Mouse (Mus musculus): ENCODE data around the gene Ksr1. TPM values are rescaled to one million over a fixed set of nuclear protein-coding genes. Genes with fewer than 3 reads are reported as not detected.

Gene Ksr1
- total and polyA plus RNA-seq, 3 experiments, result 22.5 to 73.1 (median 61.2) TPM

- TF ChIP-seq MEF2A (IDR thresholded peaks at IDR 0.05; ENCODE audit: borderline replicate concordance, low read depth, low read length), result peak; percentile 94
- no peak; the same call in 1 of the 2 replicates for TF ChIP-seq SMC3 (IDR thresholded peaks at IDR 0.05; ENCODE audit: low read depth, low read length)
- TF ChIP-seq MAX (IDR thresholded peaks at IDR 0.05; ENCODE audit: low read length), result peak; percentile 86
- 0 out of 2 replicates have a peak, but pooled peaks have one; percentile 22 for TF ChIP-seq MAFK (IDR thresholded peaks at IDR 0.05; ENCODE audit: insufficient replicate concordance, low read length)
- no peak for TF ChIP-seq USF2 (conservative IDR thresholded peaks at IDR 0.05; ENCODE audit: low read depth, low read length)
- no peak for TF ChIP-seq E2F4 (IDR thresholded peaks at IDR 0.05; ENCODE audit: insufficient replicate concordance, low read depth, low read length)
- TF ChIP-seq BHLHE40 (IDR thresholded peaks at IDR 0.05; ENCODE audit: low read depth, low read length), result peak; percentile 87
- TF ChIP-seq TCF12 (IDR thresholded peaks at IDR 0.05; ENCODE audit: low read depth, low read length), result peak; percentile 82; the same call in 1 of the 2 replicates
- no peak; the same call in 1 of the 2 replicates for TF ChIP-seq RCOR1 (conservative IDR thresholded peaks at IDR 0.05; ENCODE audit: low read depth, low read length)
- TF ChIP-seq TBP (conservative IDR thresholded peaks at IDR 0.05; ENCODE audit: low read depth, low read length), result no peak
- no peak for TF ChIP-seq RAD21 (IDR thresholded peaks at IDR 0.05; ENCODE audit: low read depth, low read length)
Observed at GRCm38 (mm10) chr11:79059850-79060249, 86.4 kb downstream of the Ksr1 start (continued).

GRCm38 (mm10) chr11:79059062-79059461 lies 87.1 kb downstream of the Ksr1 start:
- TF ChIP-seq USF1 (IDR thresholded peaks at IDR 0.05; ENCODE audit: low read depth, low read length) (no peak), EP300 (IDR thresholded peaks at IDR 0.05; ENCODE audit: low read length) (no peak), ZC3H11A (IDR thresholded peaks at IDR 0.05; ENCODE audit: low read depth, low read length) (no peak), PAX5 (IDR thresholded peaks at IDR 0.05; ENCODE audit: low read length) (no peak), RAD21 (IDR thresholded peaks at IDR 0.05; ENCODE audit: low read depth, low read length) (no peak), ETS1 (conservative IDR thresholded peaks at IDR 0.05; ENCODE audit: low read depth, low read length) (peak; percentile 30; the same call in 1 of the 2 replicates), MYC (IDR thresholded peaks at IDR 0.05; ENCODE audit: low read depth, low read length) (no peak), NELFE (IDR thresholded peaks at IDR 0.05; ENCODE audit: low read depth, low read length) (no peak), NRF1 (IDR thresholded peaks at IDR 0.05; ENCODE audit: low read depth, low read length) (no peak), JUN (IDR thresholded peaks at IDR 0.05; ENCODE audit: insufficient read depth, low read depth, low read length) (no peak), CTCF (conservative IDR thresholded peaks at IDR 0.05 in 1 of 2, IDR thresholded peaks at IDR 0.05 in 1 of 2; ENCODE audit: low read depth in 2 of 2, low read length in 2 of 2) (no peak), USF2 (conservative IDR thresholded peaks at IDR 0.05; ENCODE audit: low read depth, low read length) (no peak), IRF4 (IDR thresholded peaks at IDR 0.05; ENCODE audit: low read depth, low read length) (no peak), MAFK (IDR thresholded peaks at IDR 0.05; ENCODE audit: insufficient replicate concordance, low read length) (no peak), MEF2A (IDR thresholded peaks at IDR 0.05; ENCODE audit: borderline replicate concordance, low read depth, low read length) (peak; percentile 44; the same call in 1 of the 2 replicates), ELF1 (IDR thresholded peaks at IDR 0.05; ENCODE audit: low read depth, low read length) (no peak), MAZ (IDR thresholded peaks at IDR 0.05; ENCODE audit: low read depth, low read length) (no peak), ZKSCAN1 (IDR thresholded peaks at IDR 0.05; ENCODE audit: borderline replicate concordance, low read depth, low read length) (no peak), GABPA (IDR thresholded peaks at IDR 0.05; ENCODE audit: insufficient replicate concordance, low read depth, low read length) (no peak), ZNF384 (IDR thresholded peaks at IDR 0.05; ENCODE audit: low read depth, low read length) (no peak), HCFC1 (IDR thresholded peaks at IDR 0.05; ENCODE audit: low read depth, low read length) (no peak), POLR2AphosphoS2 (IDR thresholded peaks at IDR 0.05; ENCODE audit: low read depth, low read length) (0 out of 2 replicates have a peak, but pooled peaks have one; percentile 31), RCOR1 (conservative IDR thresholded peaks at IDR 0.05; ENCODE audit: low read depth, low read length) (no peak)
- Histone ChIP-seq H3K4me1 (ENCODE audit: control insufficient read depth in 1 of 2, insufficient read depth in 2 of 2) (peaks cover 78 to 99% of the 10 kb centered on the region in 2 experiments), H3K9ac (ENCODE audit: insufficient read depth, low read depth) (0 out of 2 replicates have a peak overlapping the region, but pooled peaks have one; percentile 3), H3K4me3 (replicated peaks in 1 of 3; ENCODE audit: low read depth in 2 of 3, low read length in 2 of 3, poor library complexity in 1 of 3) (no peak overlapping the region), H3K9me3 (replicated peaks; ENCODE audit: low read length) (no peaks in the 10 kb centered on the region), H3K4me2 (ENCODE audit: insufficient read depth, low read depth, poor library complexity, severe bottlenecking) (peak overlapping the region; percentile 63), H3K36me3 (replicated peaks in 1 of 2; ENCODE audit: control insufficient read depth in 1 of 2, insufficient read depth in 1 of 2, low read length in 1 of 2) (peaks cover 28 to 74% of the 10 kb centered on the region in 2 experiments), H3K79me2 (replicated peaks; ENCODE audit: control insufficient read depth, extremely low read depth, insufficient read depth, poor library complexity, severe bottlenecking) (peaks cover 48% of the 10 kb centered on the region), H3K27me3 (replicated peaks) (no peaks in the 10 kb centered on the region), H3K27ac (ENCODE audit: insufficient read depth, low read depth) (peak overlapping the region; percentile 59)
- dilution Hi-C loops (cut with MboI; ENCODE audit: extremely low pct_ligation_motif_present, extremely low pct_unique_long_range_greater_than_20kb, low sequenced_read_pairs) (no loop called here), in situ Hi-C loops (cut with MboI; ENCODE audit: low pct_ligation_motif_present, low pct_unique_long_range_greater_than_20kb, low sequenced_read_pairs) (no loop called here)
- DNase-seq (ENCODE audit: extremely low read depth), result no peak
